Mouse (Mus musculus) MEL (cell line): ENCODE results near the gene Gnat1. TPM values are rescaled to one million over a fixed set of nuclear protein-coding genes. Genes with fewer than 3 reads are reported as not detected.

Source experiments
- DNase-seq: peaks from one replicate; pipeline ENCODE4 v3.0.0; 2011; ENCODE audit warnings: low read depth, low spot score
- H3K27ac ChIP-seq: 2 replicates; pipeline ENCODE4 v1.5.1; 2012; ENCODE audit warnings: low read depth, mild to moderate bottlenecking, control low read depth, low read length, moderate library complexity; ENCODE audit not compliant: control insufficient read depth
- H3K27me3 ChIP-seq, 2 experiments: fragments of 150-350 bp in 1 of 2; sonication (generic) in 1 of 2; 2 replicates each; pipeline ENCODE4 v1.6.1; 2012; ENCODE audit warnings: low read length in 2 of 2, mild to moderate bottlenecking in 2 of 2, improper control_type of control experiment in 1 of 2, moderate library complexity in 1 of 2; ENCODE audit not compliant: insufficient read depth in 2 of 2, control insufficient read depth in 1 of 2
- H3K36me3 ChIP-seq, 2 experiments: 2 replicates each; pipeline ENCODE4 v1.6.1; 2012 to 2014; ENCODE audit warnings: low read length in 2 of 2, improper control_type of control experiment in 1 of 2, inconsistent platforms in 1 of 2, mild to moderate bottlenecking in 1 of 2; ENCODE audit not compliant: insufficient read depth in 2 of 2, control insufficient read depth in 1 of 2
- H3K4me1 ChIP-seq, 2 experiments: fragments of 150-350 bp in 1 of 2; sonication (generic) in 1 of 2; 2 replicates each; pipeline ENCODE4 v1.6.1; 2012; ENCODE audit warnings: low read length in 2 of 2, improper control_type of control experiment in 1 of 2, mild to moderate bottlenecking in 1 of 2; ENCODE audit not compliant: insufficient read depth in 2 of 2, control insufficient read depth in 1 of 2
- H3K4me3 ChIP-seq, 2 experiments: fragments of 150-350 bp in 1 of 2; sonication (generic) in 1 of 2; 2 replicates each; pipeline ENCODE4 v1.5.1; 2012; ENCODE audit warnings: low read depth in 2 of 2, low read length in 2 of 2, mild to moderate bottlenecking in 2 of 2, moderate library complexity in 2 of 2, control low read depth in 1 of 2, improper control_type of control experiment in 1 of 2; ENCODE audit not compliant: control insufficient read depth in 1 of 2, insufficient read depth in 1 of 2
- H3K79me2 ChIP-seq: 2 replicates; pipeline ENCODE4 v1.6.1; 2012; ENCODE audit warnings: mild to moderate bottlenecking, low read length, moderate library complexity; ENCODE audit not compliant: control insufficient read depth, poor library complexity, insufficient read depth
- H3K9ac ChIP-seq: 2 replicates; pipeline ENCODE4 v1.6.1; 2012; ENCODE audit warnings: low read depth, mild to moderate bottlenecking, control low read depth, low read length, moderate library complexity; ENCODE audit not compliant: control insufficient read depth, poor library complexity, severe bottlenecking
- H3K9me3 ChIP-seq: fragments of 150-350 bp; sonication (generic); replicated peaks from 2 replicates; pipeline ENCODE4 v1.6.1; 2012; ENCODE audit warnings: mild to moderate bottlenecking, low read length, improper control_type of control experiment, moderate library complexity; ENCODE audit not compliant: insufficient read depth
- CHD1 ChIP-seq: IDR thresholded peaks from 2 replicates; pipeline ENCODE4 v1.6.1; 2012; ENCODE audit warnings: low read depth, mild to moderate bottlenecking, inconsistent platforms, low read length, improper control_type of control experiment
- CTCF ChIP-seq, 3 experiments: IDR thresholded peaks in 2 of 3; conservative IDR thresholded peaks in 1 of 3; 2 replicates each; pipeline ENCODE4 v1.5.1; 2011 to 2012; ENCODE audit warnings: low read length in 3 of 3, low read depth in 2 of 3, mild to moderate bottlenecking in 2 of 3, improper control_type of control experiment in 1 of 3, inconsistent platforms in 1 of 3, mixed read lengths in 1 of 3, moderate library complexity in 1 of 3; ENCODE audit not compliant: control insufficient read depth in 1 of 3, insufficient read depth in 1 of 3, poor library complexity in 1 of 3, severe bottlenecking in 1 of 3
- ELF1 ChIP-seq: IDR thresholded peaks from 2 replicates; pipeline ENCODE4 v1.6.1; 2014; ENCODE audit warnings: low read depth, mild to moderate bottlenecking, inconsistent platforms, low read length, improper control_type of control experiment, moderate library complexity
- GABPA ChIP-seq: IDR thresholded peaks from 2 replicates; pipeline ENCODE4 v1.6.1; 2012; ENCODE audit warnings: low read depth, mild to moderate bottlenecking, inconsistent platforms, low read length, improper control_type of control experiment, moderate library complexity
- GATA1 ChIP-seq: IDR thresholded peaks from 2 replicates; pipeline ENCODE4 v1.6.1; 2011; ENCODE audit warnings: low read depth, low read length, improper control_type of control experiment
- MAX ChIP-seq: IDR thresholded peaks from 2 replicates; pipeline ENCODE4 v1.6.1; 2011; ENCODE audit warnings: low read length, improper control_type of control experiment
- MAZ ChIP-seq: IDR thresholded peaks from 2 replicates; pipeline ENCODE4 v1.6.1; 2012; ENCODE audit warnings: low read depth, mild to moderate bottlenecking, inconsistent platforms, low read length, improper control_type of control experiment
- MEF2A ChIP-seq: IDR thresholded peaks from 2 replicates; pipeline ENCODE4 v1.6.1; 2014; ENCODE audit warnings: low read depth, mild to moderate bottlenecking, inconsistent platforms, low read length, improper control_type of control experiment; ENCODE audit not compliant: poor library complexity, insufficient replicate concordance, severe bottlenecking; ENCODE audit errors: extremely low read depth
- MYB ChIP-seq: IDR thresholded peaks from 2 replicates; pipeline ENCODE4 v1.6.1; 2011; ENCODE audit warnings: mild to moderate bottlenecking, low read depth, low read length, improper control_type of control experiment
- NELFE ChIP-seq: IDR thresholded peaks from 2 replicates; pipeline ENCODE4 v1.6.1; 2011; ENCODE audit warnings: low read depth, low read length, improper control_type of control experiment
- POLR2AphosphoS2 ChIP-seq: IDR thresholded peaks from 2 replicates; pipeline ENCODE4 v1.6.1; 2011; ENCODE audit warnings: low read length, improper control_type of control experiment
- POLR2AphosphoS5 ChIP-seq: IDR thresholded peaks from 2 replicates; pipeline ENCODE4 v1.6.1; 2012; ENCODE audit warnings: low read depth, borderline replicate concordance, mild to moderate bottlenecking, inconsistent platforms, low read length, moderate library complexity, mixed read lengths
- SIN3A ChIP-seq: IDR thresholded peaks from 2 replicates; pipeline ENCODE4 v1.6.1; 2012; ENCODE audit warnings: low read length, improper control_type of control experiment, inconsistent platforms
- SMC3 ChIP-seq: IDR thresholded peaks from 2 replicates; pipeline ENCODE4 v1.6.1; 2011; ENCODE audit warnings: low read depth, low read length, improper control_type of control experiment
- UBTF ChIP-seq: IDR thresholded peaks from 2 replicates; pipeline ENCODE4 v1.6.1; 2012; ENCODE audit warnings: low read depth, mild to moderate bottlenecking, inconsistent platforms, low read length, improper control_type of control experiment, moderate library complexity, borderline replicate concordance; ENCODE audit not compliant: insufficient read depth
- USF2 ChIP-seq, 2 experiments: IDR thresholded peaks; 2 replicates each; pipeline ENCODE4 v1.6.1; 2011 to 2012; ENCODE audit warnings: improper control_type of control experiment in 2 of 2, low read length in 2 of 2, borderline replicate concordance in 1 of 2, inconsistent platforms in 1 of 2, low read depth in 1 of 2, mild to moderate bottlenecking in 1 of 2; ENCODE audit not compliant: insufficient read depth in 1 of 2
- polyA plus RNA-seq, 2 experiments: library from polyadenylated mRNA; stranded (reverse) in 1 of 2; unstranded in 1 of 2; fragments of >175 nt in 1 of 2; fragments of >200 nt in 1 of 2; gene quantifications; 2 replicates each; pipeline versions ENCODE4 v1.2.1 to v1.2.4; 2012; ENCODE audit warnings: low replicate concordance in 2 of 2, low read depth in 1 of 2; ENCODE audit not compliant: insufficient read length in 2 of 2, insufficient read depth in 1 of 2, missing spikeins in 1 of 2
- total RNA-seq: library from RNA; depleted of rRNA; stranded (reverse); fragments of 300-350 nt; gene quantifications from 2 replicates; pipeline ENCODE4 v1.2.3, GENCODE M21; 2012

Gnat1 gene
- total and polyA plus RNA-seq, 3 experiments, result 0.27 to 326 TPM; not detected in 1

- H3K4me3 ChIP-seq, result no peak overlapping the region
Observed at GRCm38 (mm10) chr9:107715632-107716031, 36.1 kb upstream of the Gnat1 start.

GRCm38 (mm10) chr9:107714221-107714952 is 34.9 kb upstream of the Gnat1 start:
- no peak for DNase-seq
- Histone ChIP-seq H3K27ac (no peak overlapping the region), H3K4me3 (no peak overlapping the region), H3K9ac (no peak overlapping the region), H3K9me3 (no peaks in the 10 kb centered on the region), H3K79me2 (no peaks in the 10 kb centered on the region), H3K4me1 (peaks cover 0 to 3% of the 10 kb centered on the region in 2 experiments; a peak in 1 of 4 replicates), H3K27me3 (peaks cover 6% of the 10 kb centered on the region in 2 experiments), H3K36me3 (no peaks in the 10 kb centered on the region)
- no peak for TF ChIP-seq CTCF (IDR thresholded peaks at IDR 0.05 in 2 of 3, conservative IDR thresholded peaks at IDR 0.05 in 1 of 3; ENCODE audit: control insufficient read depth in 1 of 3, insufficient read depth in 1 of 3, low read depth in 2 of 3, low read length in 3 of 3, poor library complexity in 1 of 3, severe bottlenecking in 1 of 3)
- no peak for TF ChIP-seq MEF2A
- no peak for TF ChIP-seq MYB
- no peak for TF ChIP-seq GABPA
- no peak for TF ChIP-seq UBTF
- no peak for TF ChIP-seq POLR2AphosphoS2
- no peak for TF ChIP-seq MAZ
- no peak for TF ChIP-seq POLR2AphosphoS5
- no peak for TF ChIP-seq ELF1
- no peak for TF ChIP-seq SMC3
- TF ChIP-seq GATA1, result no peak
- TF ChIP-seq SIN3A, result no peak
- no peak for TF ChIP-seq MAX
- no peak for TF ChIP-seq USF2 (IDR thresholded peaks at IDR 0.05; ENCODE audit: borderline replicate concordance in 1 of 2, insufficient read depth in 1 of 2, low read depth in 1 of 2, low read length in 2 of 2)
- TF ChIP-seq NELFE, result no peak

More at GRCm38 (mm10) chr9:107715632-107716031, 36.1 kb upstream of the Gnat1 start:
- Histone ChIP-seq H3K9ac (no peak overlapping the region), H3K79me2 (no peaks in the 10 kb centered on the region), H3K4me1 (0 out of 4 replicates have a peak, but pooled peaks cover 0 to 3% of the 10 kb centered on the region in 2 experiments), H3K9me3 (no peaks in the 10 kb centered on the region), H3K27me3 (peaks cover 8 to 9% of the 10 kb centered on the region in 2 experiments), H3K27ac (no peak overlapping the region), H3K36me3 (no peaks in the 10 kb centered on the region)
- no peak for DNase-seq
- TF ChIP-seq CHD1, result no peak
